Mouse (Mus musculus): Measurements from ENCODE around the gene Ankrd44. TPM values are rescaled to one million over a fixed set of nuclear protein-coding genes. Genes with fewer than 3 reads are reported as not detected.
A peak's percentile ranks its signal among the peaks of the same experiment; 100 is the strongest.

Gene Ankrd44
- polyA plus RNA-seq, 1 experiment from 2014 or later = 7.5 TPM

DNA sequence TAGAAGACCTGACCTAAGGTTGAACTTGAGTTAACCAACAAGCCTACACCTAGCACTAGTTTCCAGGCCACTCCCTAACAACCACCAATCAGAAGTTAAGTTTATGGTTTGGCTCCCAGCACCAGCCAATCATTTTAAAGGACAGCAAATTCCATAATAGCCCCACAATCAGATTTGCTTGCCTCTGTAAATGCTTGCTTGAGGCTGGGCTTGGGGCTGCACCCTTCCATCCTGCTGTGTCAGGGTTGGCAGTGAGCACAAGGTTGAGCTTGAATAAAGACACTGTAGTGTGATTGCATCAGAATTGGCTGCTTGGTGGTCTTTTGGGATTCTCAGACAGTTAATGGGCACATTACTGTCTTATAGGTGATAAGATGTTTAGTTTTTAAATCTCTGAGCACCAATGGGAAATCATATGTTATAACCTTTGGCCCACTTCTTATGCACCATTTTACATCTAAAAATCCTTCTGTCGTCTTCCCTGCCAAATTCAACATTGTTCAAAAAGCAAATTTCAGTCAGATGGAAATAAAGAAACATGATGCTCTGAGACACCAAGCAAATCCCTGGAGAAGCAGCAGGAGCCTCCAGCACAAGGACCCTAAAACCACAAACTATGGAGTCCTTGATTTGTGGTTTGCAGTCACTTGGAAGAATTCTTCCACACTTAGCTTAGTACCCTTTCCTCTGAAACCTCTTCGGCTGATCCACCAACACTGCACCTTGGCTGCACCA, 119.9 kb downstream of the Ankrd44 start:
- H3K4me2 ChIP-seq = no peak overlapping the region
- WGBS = 79% methylated on average over 2 of the region's 2 CpGs
- H3K27ac ChIP-seq = no peak overlapping the region
- no peaks in the 10 kb centered on the region for H3K27me3 ChIP-seq
- ATAC-seq (replicated peaks; ENCODE audit: insufficient number of reproducible peaks, insufficient read depth, low FRiP score, low read depth) = no peak
- no peak overlapping the region for H3K9ac ChIP-seq
- no peaks in the 10 kb centered on the region for H3K9me3 ChIP-seq (replicated peaks)
- 0 out of 2 replicates have a peak, but pooled peaks cover 7% of the 10 kb centered on the region for H3K4me1 ChIP-seq (replicated peaks)
- H3K36me3 ChIP-seq = no peaks in the 10 kb centered on the region
- no peak overlapping the region for H3K4me3 ChIP-seq

DNA sequence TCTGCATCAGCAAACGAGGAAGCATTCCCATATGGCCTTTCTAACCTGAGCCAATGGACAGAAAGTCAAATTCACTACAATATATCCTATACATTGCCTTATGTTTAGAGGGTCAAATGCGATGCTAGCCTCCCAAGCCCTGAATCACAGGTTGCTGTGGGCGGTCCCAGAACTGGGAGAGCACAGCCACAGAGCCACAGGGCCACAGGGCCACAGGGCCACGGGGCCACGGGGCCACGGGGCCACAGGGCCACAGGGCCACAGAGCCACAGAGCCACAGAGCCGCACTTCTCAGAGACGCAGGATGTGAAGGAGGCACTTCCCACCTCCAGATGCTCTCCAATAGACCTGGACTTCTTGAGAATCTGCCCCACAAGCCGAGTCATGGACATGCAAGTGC, 121.8 kb downstream of the Ankrd44 start:
- Histone ChIP-seq H3K4me2 (no peak overlapping the region), H3K27me3 (no peaks in the 10 kb centered on the region), H3K9me3 (replicated peaks) (no peaks in the 10 kb centered on the region), H3K4me1 (replicated peaks) (no peaks in the 10 kb centered on the region), H3K36me3 (no peaks in the 10 kb centered on the region), H3K4me3 (no peak overlapping the region), H3K9ac (no peak overlapping the region), H3K27ac (no peak overlapping the region)
- WGBS = 89% methylated on average over 9 of the region's 9 CpGs
- ATAC-seq (replicated peaks; ENCODE audit: insufficient number of reproducible peaks, insufficient read depth, low FRiP score, low read depth) = no peak

DNA sequence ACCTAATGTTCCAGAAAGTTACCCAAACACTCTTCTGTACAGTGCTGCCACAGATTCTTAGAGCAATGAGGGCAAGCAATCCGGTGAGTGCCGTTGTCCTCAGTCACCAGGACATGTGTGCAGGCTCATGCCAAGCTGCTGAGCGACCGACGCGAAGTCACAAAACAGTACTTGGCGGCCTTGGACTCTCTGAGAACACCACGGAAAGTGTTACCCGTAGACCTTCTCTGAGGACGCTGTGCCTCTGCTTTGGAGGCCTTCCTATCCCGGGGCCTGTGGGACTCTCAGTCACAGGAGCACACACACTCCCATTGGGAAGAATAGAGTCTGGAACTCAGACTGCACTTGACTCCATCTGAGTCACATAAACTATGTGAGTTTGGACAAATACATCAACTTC, 123.5 kb downstream of the Ankrd44 start:
- Histone ChIP-seq H3K27ac (no peak overlapping the region), H3K9ac (no peak overlapping the region), H3K4me3 (no peak overlapping the region), H3K4me1 (replicated peaks) (no peaks in the 10 kb centered on the region), H3K36me3 (no peaks in the 10 kb centered on the region), H3K4me2 (no peak overlapping the region), H3K27me3 (no peaks in the 10 kb centered on the region), H3K9me3 (replicated peaks) (no peaks in the 10 kb centered on the region)
- WGBS = 75% methylated on average over 11 of the region's 11 CpGs
- ATAC-seq (replicated peaks; ENCODE audit: insufficient number of reproducible peaks, insufficient read depth, low FRiP score, low read depth) = no peak

DNA sequence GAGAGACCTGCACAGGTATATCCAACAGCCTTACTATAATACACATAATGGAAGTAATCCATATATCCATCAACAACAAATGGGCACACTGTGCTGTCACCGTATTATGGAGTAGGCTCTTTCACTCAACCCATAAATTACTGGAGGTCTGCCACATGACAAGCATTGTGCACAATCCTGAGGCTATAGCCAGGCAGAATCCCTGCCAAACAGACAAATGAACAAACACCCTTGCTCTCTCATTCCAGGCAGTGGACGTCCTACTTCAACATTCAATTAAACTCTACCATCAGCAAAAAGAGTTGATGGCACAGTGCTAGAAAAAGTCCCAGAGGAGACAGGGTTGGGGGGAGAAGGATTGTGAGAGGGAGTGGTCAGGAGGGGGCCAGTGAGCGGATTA, 124.9 kb downstream of the Ankrd44 start:
- no peak overlapping the region for H3K4me3 ChIP-seq
- no peak for ATAC-seq (replicated peaks; ENCODE audit: insufficient number of reproducible peaks, insufficient read depth, low FRiP score, low read depth)
- H3K4me1 ChIP-seq (replicated peaks) = no peaks in the 10 kb centered on the region
- H3K4me2 ChIP-seq = no peak overlapping the region
- H3K27me3 ChIP-seq = no peaks in the 10 kb centered on the region
- WGBS = 63% methylated on average over 2 of the region's 3 CpGs
- no peaks in the 10 kb centered on the region for H3K36me3 ChIP-seq
- H3K27ac ChIP-seq = no peak overlapping the region
- no peak overlapping the region for H3K9ac ChIP-seq
- H3K9me3 ChIP-seq (replicated peaks) = no peaks in the 10 kb centered on the region

DNA sequence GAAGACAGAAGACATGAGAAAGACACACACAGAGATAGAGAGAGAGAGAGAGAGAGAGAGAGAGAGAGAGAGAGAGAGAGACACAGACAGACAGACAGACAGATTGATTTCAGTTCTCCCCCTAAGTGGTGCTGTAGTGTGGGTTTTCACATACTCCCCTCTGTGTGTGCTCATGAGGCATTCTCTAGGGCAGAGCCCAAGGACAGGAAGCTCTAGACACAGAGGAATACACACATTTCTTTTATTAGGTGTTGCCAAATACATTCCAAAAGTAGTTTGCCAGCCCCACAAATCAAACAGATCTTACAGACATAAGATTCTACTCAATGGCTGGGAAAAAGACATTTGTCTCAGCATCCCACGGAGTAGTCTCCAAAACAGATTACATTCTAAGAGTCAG, 126.8 kb downstream of the Ankrd44 start:
- Histone ChIP-seq H3K27ac (no peak overlapping the region), H3K36me3 (no peaks in the 10 kb centered on the region), H3K4me3 (no peak overlapping the region), H3K27me3 (no peaks in the 10 kb centered on the region), H3K9me3 (replicated peaks) (no peaks in the 10 kb centered on the region), H3K4me2 (no peak overlapping the region), H3K9ac (no peak overlapping the region), H3K4me1 (replicated peaks) (no peaks in the 10 kb centered on the region)
- WGBS = 74% methylated on average over 1 of the region's 1 CpGs
- ATAC-seq (replicated peaks; ENCODE audit: insufficient number of reproducible peaks, insufficient read depth, low FRiP score, low read depth) = no peak

DNA sequence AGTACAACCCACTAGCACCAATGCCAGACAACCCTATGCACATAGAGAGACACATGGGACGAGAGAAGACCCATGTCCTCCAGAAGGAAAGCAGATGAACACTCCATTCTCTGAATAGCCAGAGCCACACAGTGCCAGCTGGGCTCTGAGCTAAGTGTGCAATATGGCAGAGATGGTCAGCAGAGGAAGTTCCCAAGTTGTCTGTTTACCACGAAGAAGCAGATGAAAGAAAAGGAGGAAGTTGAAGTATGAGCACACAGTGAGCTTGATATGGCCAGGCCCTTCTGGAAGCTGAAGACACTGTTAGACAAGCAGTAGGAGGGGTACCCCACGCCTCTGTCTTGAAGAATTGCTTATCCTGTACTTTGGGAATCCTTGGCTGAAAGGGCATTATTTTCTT, 127.8 kb downstream of the Ankrd44 start:
- no peak overlapping the region for H3K9ac ChIP-seq
- H3K36me3 ChIP-seq = no peaks in the 10 kb centered on the region
- H3K4me3 ChIP-seq = no peak overlapping the region
- H3K4me1 ChIP-seq (replicated peaks) = no peaks in the 10 kb centered on the region
- 78% methylated on average over 3 of the region's 3 CpGs for WGBS
- ATAC-seq (replicated peaks; ENCODE audit: insufficient number of reproducible peaks, insufficient read depth, low FRiP score, low read depth) = no peak
- no peak overlapping the region for H3K4me2 ChIP-seq
- no peak overlapping the region for H3K27ac ChIP-seq
- no peaks in the 10 kb centered on the region for H3K27me3 ChIP-seq
- H3K9me3 ChIP-seq (replicated peaks) = no peaks in the 10 kb centered on the region

DNA sequence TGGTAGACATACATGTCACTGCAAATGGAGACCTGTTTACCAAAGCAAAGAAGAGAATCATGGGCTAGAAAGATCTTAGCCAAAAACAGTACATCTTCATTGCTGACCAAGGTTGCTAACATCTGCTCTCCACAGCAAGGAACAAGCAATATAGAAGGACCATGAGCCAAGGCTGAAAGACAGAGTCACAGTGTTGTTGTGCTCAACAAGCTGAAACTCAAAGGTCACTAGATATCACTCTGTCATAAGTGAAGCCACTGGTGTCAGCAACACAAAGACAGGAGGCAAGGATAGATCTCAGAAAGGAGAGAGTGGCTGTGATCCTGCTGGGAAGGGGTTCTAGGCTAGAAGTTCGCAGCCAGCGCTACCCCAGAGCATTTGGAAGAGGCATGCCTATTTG, 131.5 kb downstream of the Ankrd44 start:
- ATAC-seq (replicated peaks; ENCODE audit: insufficient number of reproducible peaks, insufficient read depth, low FRiP score, low read depth) = no peak
- no peaks in the 10 kb centered on the region for H3K4me1 ChIP-seq (replicated peaks)

DNA sequence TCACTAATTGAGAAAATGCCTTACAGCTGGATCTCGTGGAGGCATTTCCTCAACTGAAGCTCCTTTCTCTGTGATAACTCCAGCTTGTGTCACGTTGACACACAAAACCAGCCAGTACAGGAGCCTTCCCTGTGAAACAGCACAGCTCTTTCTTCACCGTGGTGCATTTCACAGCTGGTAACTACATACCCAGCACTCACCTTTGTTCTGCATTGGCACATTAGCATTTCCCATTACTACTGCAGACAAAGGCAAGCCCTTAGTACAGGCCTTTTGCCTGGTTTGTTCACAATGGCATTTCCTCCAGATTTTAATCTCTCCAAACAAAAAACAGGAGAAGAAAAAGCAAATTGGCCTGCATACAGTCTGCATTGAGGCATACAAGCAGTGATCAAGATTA, 134.8 kb downstream of the Ankrd44 start:
- 75% methylated on average over 3 of the region's 3 CpGs for WGBS
- H3K27me3 ChIP-seq = no peaks in the 10 kb centered on the region
- no peak for ATAC-seq (replicated peaks; ENCODE audit: insufficient number of reproducible peaks, insufficient read depth, low FRiP score, low read depth)
- H3K4me3 ChIP-seq = no peak overlapping the region
- H3K36me3 ChIP-seq = no peaks in the 10 kb centered on the region
- H3K27ac ChIP-seq = no peak overlapping the region
- H3K9ac ChIP-seq = no peak overlapping the region
- H3K4me1 ChIP-seq (replicated peaks) = peaks cover 4% of the 10 kb centered on the region; the same call in 1 of the 2 replicates
- H3K4me2 ChIP-seq = no peak overlapping the region
- H3K9me3 ChIP-seq (replicated peaks) = no peaks in the 10 kb centered on the region

More for the DNA sequence above, 131.5 kb downstream of the Ankrd44 start:
- WGBS = 95% methylated on average over 2 of the region's 2 CpGs
- H3K27ac ChIP-seq = no peak overlapping the region
- H3K9me3 ChIP-seq (replicated peaks) = no peaks in the 10 kb centered on the region
- H3K36me3 ChIP-seq = no peaks in the 10 kb centered on the region
- H3K4me2 ChIP-seq = no peak overlapping the region
- no peak overlapping the region for H3K4me3 ChIP-seq
- H3K9ac ChIP-seq = no peak overlapping the region
- no peaks in the 10 kb centered on the region for H3K27me3 ChIP-seq

DNA sequence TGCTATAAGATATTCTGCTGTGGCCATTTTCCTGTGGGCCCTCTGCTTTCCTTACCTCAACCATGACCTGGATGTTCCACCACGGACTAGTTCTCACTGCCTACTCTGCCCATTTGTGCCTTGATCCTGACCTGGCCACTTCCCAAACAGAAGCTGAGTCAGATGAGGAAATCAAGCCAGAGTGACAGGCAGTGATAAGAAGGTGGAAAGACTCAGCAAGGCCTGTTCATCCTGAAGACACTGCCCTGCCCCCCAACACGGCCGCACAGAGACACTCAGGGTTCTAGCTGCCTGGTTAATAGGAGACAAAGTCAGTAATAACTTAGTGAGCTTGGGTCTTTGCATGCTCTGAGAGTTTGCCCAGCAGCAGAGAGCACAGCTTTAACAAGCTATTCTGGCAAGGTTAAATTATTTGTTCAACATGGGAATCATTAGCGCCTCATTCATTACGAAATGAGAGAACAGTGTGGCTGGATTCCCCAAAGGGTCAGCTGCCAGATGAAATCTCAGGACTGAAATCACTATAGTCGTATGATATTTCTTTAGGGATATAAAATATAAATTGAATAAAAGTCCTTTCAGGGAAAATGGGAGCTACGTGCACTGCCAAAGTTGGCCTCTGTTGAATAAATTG, 136.7 kb downstream of the Ankrd44 start:
- H3K9me3 ChIP-seq (replicated peaks) = no peaks in the 10 kb centered on the region
- H3K9ac ChIP-seq = no peak overlapping the region
- WGBS = 55% methylated on average over 7 of the region's 7 CpGs
- H3K27me3 ChIP-seq = no peaks in the 10 kb centered on the region
- peaks cover 4% of the 10 kb centered on the region; the same call in 1 of the 2 replicates for H3K4me1 ChIP-seq (replicated peaks)
- no peak for ATAC-seq (replicated peaks; ENCODE audit: insufficient number of reproducible peaks, insufficient read depth, low FRiP score, low read depth)
- H3K4me2 ChIP-seq = no peak overlapping the region
- no peak overlapping the region for H3K4me3 ChIP-seq
- H3K27ac ChIP-seq = no peak overlapping the region
- no peaks in the 10 kb centered on the region for H3K36me3 ChIP-seq

DNA sequence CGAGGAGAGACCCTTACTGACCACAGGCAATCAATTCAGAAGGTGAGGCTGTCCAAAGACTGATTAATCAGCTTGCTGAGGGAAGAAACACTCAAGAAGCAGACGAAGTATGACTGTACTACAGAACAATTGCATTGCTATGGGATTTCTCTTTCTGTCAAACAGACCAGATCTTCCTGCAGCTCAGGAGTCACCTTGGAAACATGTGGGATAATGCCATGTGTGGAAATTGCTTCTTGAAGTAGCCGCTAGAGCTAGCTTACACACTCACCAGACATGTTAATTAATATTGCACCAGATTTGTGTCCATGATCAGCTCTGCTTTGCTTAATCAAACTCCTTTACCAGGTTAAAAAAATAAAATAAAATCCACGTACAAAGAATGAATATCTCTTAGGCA, 137.8 kb downstream of the Ankrd44 start:
- Histone ChIP-seq H3K27ac (no peak overlapping the region), H3K4me3 (no peak overlapping the region), H3K36me3 (no peaks in the 10 kb centered on the region), H3K9ac (no peak overlapping the region), H3K4me2 (no peak overlapping the region), H3K27me3 (no peaks in the 10 kb centered on the region), H3K9me3 (replicated peaks) (no peaks in the 10 kb centered on the region), H3K4me1 (replicated peaks) (peaks cover 4% of the 10 kb centered on the region; the same call in 1 of the 2 replicates)
- ATAC-seq (replicated peaks; ENCODE audit: insufficient number of reproducible peaks, insufficient read depth, low FRiP score, low read depth) = no peak
- 54% methylated on average over 4 of the region's 4 CpGs for WGBS

DNA sequence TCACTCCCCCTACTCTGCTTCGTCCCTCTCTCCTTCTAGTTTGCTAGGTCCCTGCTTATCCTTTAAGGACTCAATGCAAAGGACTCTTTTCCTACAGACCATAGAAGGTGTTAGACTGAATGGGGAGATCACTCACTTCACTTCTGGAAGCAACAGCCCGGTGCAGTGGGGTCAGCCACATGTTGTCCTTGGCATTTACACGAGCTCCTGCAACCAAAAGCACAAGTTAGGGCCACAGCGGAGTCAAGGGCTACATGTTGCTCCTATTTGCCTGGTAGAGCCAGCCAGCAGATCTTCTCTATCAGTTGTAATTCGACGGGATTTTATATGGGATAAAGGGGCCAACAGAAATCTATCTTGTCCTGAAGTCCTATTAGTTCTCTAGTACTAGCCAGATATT, 148.0 kb downstream of the Ankrd44 start:
- Histone ChIP-seq H3K9ac (no peak overlapping the region), H3K9me3 (replicated peaks) (no peaks in the 10 kb centered on the region), H3K4me3 (no peak overlapping the region), H3K27me3 (no peaks in the 10 kb centered on the region), H3K36me3 (no peaks in the 10 kb centered on the region), H3K4me2 (no peak overlapping the region), H3K27ac (no peak overlapping the region), H3K4me1 (replicated peaks) (0 out of 2 replicates have a peak, but pooled peaks cover 2% of the 10 kb centered on the region)
- 92% methylated on average over 6 of the region's 6 CpGs for WGBS
- ATAC-seq (replicated peaks; ENCODE audit: insufficient number of reproducible peaks, insufficient read depth, low FRiP score, low read depth) = no peak

DNA sequence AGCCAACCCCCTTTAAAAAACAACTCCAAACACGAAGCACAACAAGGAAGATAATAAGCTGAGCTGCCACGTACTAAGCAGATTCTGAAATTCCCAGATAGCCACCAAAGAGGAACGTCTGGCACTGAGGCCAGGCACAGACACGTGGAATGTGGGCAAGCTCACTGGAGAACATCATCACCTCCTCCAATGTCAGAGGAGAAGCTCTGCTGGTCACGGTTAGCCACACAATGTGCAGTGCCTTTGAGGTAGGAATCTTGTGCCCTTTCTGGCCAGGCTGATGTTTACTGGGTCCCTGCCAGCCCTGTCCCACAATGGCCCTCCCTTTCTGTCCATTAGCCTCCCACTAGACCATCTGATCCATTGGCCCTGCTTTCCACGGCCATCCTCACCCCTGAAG, 149.1 kb downstream of the Ankrd44 start:
- no peaks in the 10 kb centered on the region for H3K36me3 ChIP-seq
- H3K4me1 ChIP-seq (replicated peaks) = 0 out of 2 replicates have a peak, but pooled peaks cover 2% of the 10 kb centered on the region
- ATAC-seq (replicated peaks; ENCODE audit: insufficient number of reproducible peaks, insufficient read depth, low FRiP score, low read depth) = 0 out of 2 replicates have a peak, but pooled peaks have one; percentile 31
- 38% methylated on average over 6 of the region's 6 CpGs for WGBS
- no peak overlapping the region for H3K27ac ChIP-seq
- no peaks in the 10 kb centered on the region for H3K9me3 ChIP-seq (replicated peaks)
- no peaks in the 10 kb centered on the region for H3K27me3 ChIP-seq
- H3K4me2 ChIP-seq = no peak overlapping the region
- no peak overlapping the region for H3K4me3 ChIP-seq
- H3K9ac ChIP-seq = no peak overlapping the region
